Mouse (Mus musculus) layer of hippocampus, postnatal 14 days (tissue): ENCODE data around the gene Sgta. TPM values are rescaled to one million over a fixed set of nuclear protein-coding genes. Genes with fewer than 3 reads are reported as not detected.
A peak's percentile ranks its signal among the peaks of the same experiment; 100 is the strongest.
"Not testable (repeated sequence)": the region's sequence is repeated elsewhere in the genome, so short reads cannot be mapped to it uniquely, and the experiment has no call there.

Source experiments
- DNase-seq, 2 experiments: peaks; one replicate each; pipeline ENCODE4 v3.0.0; 2021 to 2022; ENCODE audit warnings: low spot score in 2 of 2, mixed read lengths in 1 of 2
- total RNA-seq, 2 experiments: library from RNA; stranded (reverse); gene quantifications; 2 replicates each; pipeline ENCODE4 v1.2.3; 2021

Sgta gene
- total RNA-seq, 2 experiments from 2014 or later = 169 to 174 TPM

GRCm38 (mm10) chr10:81062710-81063109 lies 2.7 kb upstream of the Sgta start:
- DNase-seq = no peak

- DNase-seq = no peak
These were observed 1.1 kb downstream of the Sgta start for GRCm38 (mm10) chr10:81058896-81059295.

DNA sequence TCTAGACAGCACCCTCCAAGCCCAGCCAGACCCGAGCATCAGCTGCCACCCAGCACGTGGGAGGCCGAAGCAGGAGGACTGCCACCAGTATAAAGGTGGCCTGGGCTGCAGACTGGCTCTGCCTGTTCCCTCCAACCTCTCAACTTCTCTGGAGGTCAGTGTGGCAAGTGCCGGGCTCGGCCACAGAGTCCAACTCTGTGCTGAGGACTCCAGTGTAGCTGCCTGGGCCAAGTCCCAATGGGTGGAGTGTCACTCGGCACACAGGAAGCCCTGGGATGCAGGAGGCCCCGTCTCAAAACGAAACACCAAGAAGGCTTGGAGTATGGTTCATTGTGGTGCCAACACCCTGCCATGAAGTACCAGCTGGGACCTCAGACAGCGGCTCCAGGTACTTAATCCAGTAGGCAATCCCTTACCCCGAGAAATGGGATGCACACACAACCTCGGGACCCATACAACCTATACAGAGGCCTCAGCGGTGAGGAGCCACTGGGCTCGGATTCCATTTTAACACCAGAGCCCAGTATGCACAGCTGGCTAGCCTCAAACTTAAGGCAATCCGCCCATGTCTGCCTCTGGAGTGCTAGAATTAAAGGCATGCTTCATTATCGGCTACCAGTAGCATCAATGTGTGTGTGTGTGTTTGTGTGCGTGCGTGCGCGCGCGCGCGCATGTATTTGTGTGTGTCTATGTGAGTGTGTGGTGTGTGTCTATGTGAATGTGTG lies 2.4 kb downstream of the Sgta start:
- no peak for DNase-seq

GRCm38 (mm10) chr10:81055802-81056340 lies 4.1 kb downstream of the Sgta start:
- DNase-seq = not testable (repeated sequence)

DNA sequence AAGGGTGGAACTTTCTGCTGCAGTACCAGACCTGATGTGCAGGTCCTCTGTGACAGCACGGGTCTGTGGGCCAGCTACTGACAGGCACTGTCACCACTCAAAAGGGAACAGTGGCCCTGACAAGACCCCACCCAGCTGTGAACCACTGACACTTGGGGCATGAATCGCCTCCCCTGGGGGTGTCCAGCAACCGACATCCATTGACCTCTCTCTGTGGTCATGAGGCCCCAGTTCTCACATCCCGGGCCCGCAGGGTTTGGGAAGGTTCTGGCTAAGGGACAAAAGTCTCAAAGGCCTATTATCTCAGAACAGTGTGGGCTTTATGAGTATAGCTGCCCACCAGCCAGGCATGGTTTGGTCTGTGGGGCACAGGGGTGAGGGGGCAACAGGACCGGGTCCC lies 4.8 kb downstream of the Sgta start:
- DNase-seq = no peak

DNA sequence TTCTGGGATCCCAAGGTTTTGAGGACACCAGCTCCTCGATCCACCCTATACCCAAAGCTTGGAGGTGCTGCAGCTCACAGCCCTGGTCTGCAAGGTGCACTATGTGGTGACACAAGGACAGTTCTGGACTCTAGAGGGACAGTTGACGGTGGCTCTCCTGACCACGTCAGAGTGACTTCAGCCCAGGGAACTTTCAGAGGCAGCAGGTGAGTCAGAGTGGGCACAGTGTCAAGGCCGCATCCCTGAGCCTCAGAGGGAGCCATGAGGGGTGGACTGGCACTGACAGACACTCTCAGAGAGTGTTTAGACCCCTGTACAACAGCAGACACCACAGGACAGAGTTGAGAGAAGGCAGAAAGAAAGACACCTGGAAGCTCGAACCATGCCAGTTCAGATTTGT lies 7.4 kb downstream of the Sgta start:
- DNase-seq = no peak

DNA sequence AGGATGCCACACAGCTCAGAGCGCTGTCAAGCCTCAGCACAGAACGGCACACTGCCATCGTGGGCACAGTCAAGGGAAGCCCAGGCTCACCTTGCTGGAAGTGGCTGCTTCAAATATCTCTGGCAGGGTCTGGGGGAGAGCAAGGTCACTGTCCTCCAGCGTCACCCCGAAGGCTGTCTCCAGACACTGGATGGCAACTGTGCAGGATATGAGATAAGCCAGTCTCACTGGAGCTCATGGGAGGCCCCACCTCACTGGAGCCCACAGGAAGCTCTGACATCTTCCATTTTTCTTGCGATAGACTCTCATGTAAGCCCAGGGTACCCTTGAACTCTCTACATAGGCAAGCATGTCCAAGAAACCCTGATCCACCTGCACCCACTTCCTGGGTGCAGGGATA lies 8.8 kb downstream of the Sgta start:
- DNase-seq = no peak

GRCm38 (mm10) chr10:81050645-81051044 lies 9.3 kb downstream of the Sgta start:
- no peak for DNase-seq

GRCm38 (mm10) chr10:81045246-81045645 lies 14.7 kb downstream of the Sgta start:
- DNase-seq = not testable (repeated sequence)

DNA sequence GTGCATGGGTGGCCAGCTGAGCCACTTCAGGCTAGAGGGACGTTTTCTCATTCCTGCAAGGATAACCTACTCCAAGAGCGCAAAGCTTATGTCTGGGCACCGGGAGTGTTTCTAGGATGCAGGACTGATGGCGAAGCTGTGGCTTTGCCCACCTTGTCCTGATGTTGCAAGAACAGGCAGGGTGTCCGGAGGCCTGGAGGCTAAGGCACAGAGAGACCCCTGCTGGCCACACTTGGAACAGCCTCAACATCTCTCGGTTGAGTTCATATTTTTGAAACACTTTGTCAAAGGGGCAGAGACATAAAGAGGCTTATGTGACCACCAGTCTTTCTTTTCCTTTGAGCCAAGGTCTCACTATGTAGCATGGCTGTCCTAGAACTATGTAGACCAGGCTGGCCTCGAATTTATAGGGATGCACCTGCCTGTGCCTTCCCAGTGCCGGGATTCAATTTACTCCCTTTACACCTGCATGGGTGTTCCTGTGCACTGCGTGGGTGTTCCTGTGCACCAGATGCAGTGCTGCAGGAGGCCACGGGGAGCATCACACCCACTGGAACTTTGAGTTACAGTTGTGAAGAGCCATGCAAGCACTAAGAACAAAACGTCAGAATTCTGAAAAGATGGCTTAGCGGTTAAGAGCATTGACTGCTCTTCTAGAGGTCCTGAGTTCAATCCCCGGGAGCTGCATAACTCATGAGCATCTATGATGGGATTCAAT lies 18.4 kb downstream of the Sgta start:
- peak; percentile 62 to 70 for DNase-seq

GRCm38 (mm10) chr10:81036988-81037580 lies 22.9 kb downstream of the Sgta start, which contains the start of gene Slc39a3:
Gene Slc39a3 (minus strand): TSS chr10:81037426.
- DNase-seq = peak; percentile 100

GRCm38 (mm10) chr10:81036251-81036650 lies 23.7 kb downstream of the Sgta start:
- no peak for DNase-seq

- DNase-seq = no peak
These were observed 26.4 kb downstream of the Sgta start for GRCm38 (mm10) chr10:81033586-81033985.

DNA sequence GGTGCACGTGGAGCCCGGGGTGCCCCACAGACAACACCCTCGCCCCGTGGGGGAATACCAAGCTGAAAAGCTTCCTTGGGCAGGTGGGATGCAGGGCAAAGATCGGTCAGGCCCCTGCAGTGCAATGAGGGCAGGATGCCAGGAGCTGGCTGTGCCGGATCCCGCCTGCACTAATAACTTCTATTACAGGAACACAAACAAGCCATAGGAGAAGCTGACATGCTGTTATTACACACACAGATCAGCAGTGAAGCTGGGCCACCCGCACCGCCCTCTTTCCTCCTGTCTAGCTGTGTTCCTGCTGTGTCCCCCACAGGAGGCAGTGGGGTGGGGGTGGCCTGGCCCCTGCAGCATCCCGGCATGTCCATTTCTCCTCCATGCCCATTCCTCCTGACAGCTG lies 30.9 kb downstream of the Sgta start:
- no peak for DNase-seq

- DNase-seq = no peak
These were observed 31.8 kb downstream of the Sgta start for GRCm38 (mm10) chr10:81028219-81028618.

- no peak for DNase-seq
These were observed 32.6 kb downstream of the Sgta start for GRCm38 (mm10) chr10:81027331-81027730.

DNA sequence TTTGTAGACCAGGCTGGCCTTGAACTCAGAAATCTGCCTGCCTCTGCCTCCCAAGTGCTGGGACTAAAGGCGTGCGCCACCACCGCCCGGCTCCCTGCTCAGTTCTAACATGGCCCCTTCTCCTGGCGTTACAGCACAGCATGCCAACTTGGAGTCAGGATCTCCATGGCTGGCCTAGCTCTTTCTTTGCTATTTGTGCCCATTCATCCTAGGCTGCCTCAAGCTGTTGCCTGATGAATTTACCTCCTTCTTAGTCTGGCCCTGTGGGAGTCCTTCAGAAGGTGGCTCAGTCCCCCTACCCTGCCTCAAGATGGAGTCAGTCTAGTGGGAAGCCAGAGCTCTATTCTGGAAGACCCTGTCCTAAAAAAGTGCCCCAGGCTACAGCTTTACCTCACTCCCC lies 33.1 kb downstream of the Sgta start:
- no peak for DNase-seq

- DNase-seq = no peak
These were observed 34.2 kb downstream of the Sgta start, which contains the start of gene Diras1 for GRCm38 (mm10) chr10:81025639-81026275. Gene Diras1 (minus strand): TSS chr10:81025662.

GRCm38 (mm10) chr10:81025047-81025621 lies 34.8 kb downstream of the Sgta start:
- DNase-seq = no peak

- no peak for DNase-seq
These were observed 35.5 kb downstream of the Sgta start for GRCm38 (mm10) chr10:81024346-81024937.

DNA sequence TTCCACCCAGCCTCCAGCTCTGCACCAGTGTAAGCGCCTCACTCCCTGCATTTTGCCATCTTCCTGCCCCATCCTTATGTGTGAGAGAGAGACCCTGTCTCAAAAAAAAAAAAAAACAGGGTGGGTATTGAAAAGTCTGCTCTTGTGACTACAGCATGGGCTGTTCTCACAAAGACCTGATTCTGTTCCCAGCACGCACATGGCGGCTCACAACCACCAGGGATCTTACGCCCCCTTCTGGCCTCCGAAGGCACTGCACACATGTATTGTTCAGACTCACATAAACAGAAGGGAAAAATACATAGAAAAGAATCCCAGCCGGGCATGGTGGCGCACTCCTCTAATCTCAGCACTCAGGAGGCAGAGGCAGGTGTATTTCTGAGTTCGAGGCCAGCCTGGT lies 37.2 kb downstream of the Sgta start:
- DNase-seq = no peak
